Mouse (Mus musculus) stomach, embryonic 16.5 days (tissue): ENCODE measurements around the gene Gm9857. TPM values are rescaled to one million over a fixed set of nuclear protein-coding genes. Genes with fewer than 3 reads are reported as not detected.

Source experiments
- ATAC-seq: fragments of 200-750 bp; cut with Nextera tagmentation; 2 replicates; pipeline ENCODE4 v1.8.0; 2017; ENCODE audit warnings: moderate number of reproducible peaks, moderate TSS enrichment; ENCODE audit not compliant: insufficient read depth, low FRiP score
- H3K27ac ChIP-seq: fragments of 300-500 bp; sonication (generic); 2 replicates; pipeline ENCODE4 v1.5.1; 2014; ENCODE audit warnings: low read length
- H3K27me3 ChIP-seq: fragments of 300-500 bp; sonication (generic); 2 replicates; pipeline ENCODE4 v1.6.1; 2014; ENCODE audit warnings: low read length, control low read depth, mixed read lengths; ENCODE audit not compliant: control insufficient read depth, insufficient read depth
- H3K36me3 ChIP-seq: fragments of 300-500 bp; sonication (generic); 2 replicates; pipeline ENCODE4 v1.6.1; 2014; ENCODE audit warnings: low read length; ENCODE audit not compliant: control insufficient read depth, insufficient read depth
- H3K4me1 ChIP-seq: fragments of 300-500 bp; sonication (generic); 2 replicates; pipeline ENCODE4 v1.6.1; 2014; ENCODE audit warnings: low read length, control low read depth, mixed read lengths; ENCODE audit not compliant: control insufficient read depth, insufficient read depth
- H3K4me2 ChIP-seq: fragments of 300-500 bp; sonication (generic); 2 replicates; pipeline ENCODE4 v1.6.1; 2014; ENCODE audit warnings: low read depth, low read length, mixed read lengths
- H3K4me3 ChIP-seq: fragments of 300-500 bp; sonication (generic); replicated peaks from 2 replicates; pipeline ENCODE4 v1.5.1; 2014; ENCODE audit warnings: mild to moderate bottlenecking, low read length
- H3K9ac ChIP-seq: fragments of 300-500 bp; sonication (generic); 2 replicates; pipeline ENCODE4 v1.6.1; 2014; ENCODE audit warnings: low read length
- H3K9me3 ChIP-seq: fragments of 300-500 bp; sonication (generic); replicated peaks from 2 replicates; pipeline ENCODE4 v1.6.1; 2016; ENCODE audit warnings: low read length, control low read depth; ENCODE audit not compliant: control insufficient read depth
- WGBS: fragments of 180-500 bp; shearing (Covaris S2); extraction: QIAGEN DNeasy Blood & Tissue Kit; methylation state at CpG from one replicate; pipeline ENCODE4 v1.1.7; 2014; 5-methylcytosine and 5-hydroxymethylcytosine counted together
- polyA plus RNA-seq: library from polyadenylated mRNA; unstranded; fragments of >200 nt; fragmentation: Nextera tagmentation; extraction: Ambion mirVana; gene quantifications from 2 replicates; pipeline ENCODE4 v1.2.1, GENCODE M21; 2015

Gm9857 gene
- polyA plus RNA-seq, 1 experiment from 2014 or later: not detected

DNA sequence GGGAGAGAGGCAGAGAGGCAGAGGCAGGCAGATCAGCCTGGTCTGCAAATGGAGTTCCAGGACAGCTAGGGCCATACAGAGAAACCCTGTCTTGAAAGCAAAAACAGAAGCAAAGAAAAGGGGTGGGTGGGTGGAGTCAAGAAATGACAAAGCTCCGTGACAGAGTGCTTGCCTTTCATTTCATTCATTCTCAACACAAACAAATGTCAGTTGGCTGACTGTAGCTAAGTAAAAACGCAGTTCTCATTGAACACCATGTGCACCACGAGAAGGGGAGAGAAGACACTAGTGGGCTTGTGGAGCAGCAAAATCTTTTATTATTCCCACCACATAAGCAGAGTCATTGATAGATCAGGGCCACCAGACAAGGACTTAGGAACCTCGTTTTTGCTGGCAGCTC is 23.4 kb downstream of the Gm9857 start:
- no peak overlapping the region for H3K4me3 ChIP-seq
- no peaks in the 10 kb centered on the region for H3K4me1 ChIP-seq
- no peaks in the 10 kb centered on the region for H3K27me3 ChIP-seq
- no peak overlapping the region for H3K27ac ChIP-seq
- no peaks in the 10 kb centered on the region for H3K36me3 ChIP-seq
- H3K9me3 ChIP-seq: no peaks in the 10 kb centered on the region
- ATAC-seq: no peak
- WGBS: 23% methylated on average over 4 of the region's 4 CpGs
- no peak overlapping the region for H3K9ac ChIP-seq
- H3K4me2 ChIP-seq: no peak overlapping the region

DNA sequence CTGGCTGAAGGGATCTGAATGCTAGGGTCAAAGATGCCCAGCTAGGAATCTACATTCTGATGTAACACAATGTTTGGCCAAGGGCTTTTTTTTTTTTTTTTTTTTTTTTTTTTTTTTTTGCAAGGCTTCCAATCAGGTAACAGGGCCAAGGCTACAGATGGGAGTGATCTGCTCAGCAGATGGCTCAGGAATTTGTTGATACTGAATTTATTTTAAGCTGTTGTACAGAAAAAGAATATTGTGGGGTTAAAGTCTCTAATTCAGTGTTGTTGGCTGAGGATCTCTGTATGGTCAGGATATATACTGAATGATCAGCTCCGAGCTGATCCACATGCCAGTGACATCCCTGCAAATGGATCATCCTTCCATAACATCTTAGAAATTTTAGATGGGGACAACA is 24.2 kb downstream of the Gm9857 start:
- ATAC-seq: no peak
- H3K9me3 ChIP-seq: no peaks in the 10 kb centered on the region
- WGBS: 69% methylated on average over 1 of the region's 1 CpGs
- H3K36me3 ChIP-seq: no peaks in the 10 kb centered on the region
- H3K4me2 ChIP-seq: no peak overlapping the region
- H3K27me3 ChIP-seq: no peaks in the 10 kb centered on the region
- H3K4me3 ChIP-seq: no peak overlapping the region
- no peak overlapping the region for H3K9ac ChIP-seq
- H3K27ac ChIP-seq: no peak overlapping the region
- H3K4me1 ChIP-seq: no peaks in the 10 kb centered on the region

GRCm38 (mm10) chr3:108911548-108912413 is 28.5 kb downstream of the Gm9857 start, which contains the start of gene Prpf38b:
Gene Prpf38b, minus strand, starts transcription at chr3:108911727.
- WGBS: 1% methylated on average over 53 of the region's 53 CpGs

DNA sequence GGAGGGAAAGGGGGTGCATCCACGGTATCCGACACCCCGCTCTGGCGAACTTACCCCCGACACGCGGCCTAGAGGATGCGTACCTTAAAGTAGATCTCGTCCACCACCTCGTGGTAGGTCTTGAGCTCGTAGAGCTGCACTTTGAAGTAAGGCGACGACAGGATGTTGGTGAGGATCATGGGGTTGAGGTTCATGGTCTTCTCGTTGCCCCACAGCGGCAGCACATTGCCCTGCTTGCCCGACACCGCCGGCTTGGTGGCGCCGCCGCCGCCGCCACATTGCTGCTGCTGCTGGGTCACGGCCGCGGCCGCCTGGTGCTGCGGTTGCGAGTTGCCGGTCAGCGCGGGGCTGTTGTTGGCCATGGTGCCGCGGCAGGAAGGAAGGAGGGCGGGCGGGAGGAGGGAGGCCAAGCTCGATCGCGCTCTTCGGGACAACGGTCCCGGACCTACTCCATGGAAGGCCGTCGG is 29.1 kb downstream of the Gm9857 start:
- peak; percentile 89 for ATAC-seq
- under 1% methylated on average over 44 of the region's 44 CpGs for whole genome bisulfite sequencing
- peaks cover 5% of the 10 kb centered on the region; the same call in 1 of the 2 replicates for H3K36me3 ChIP-seq
- H3K4me3 ChIP-seq: peak overlapping the region; percentile 96
- peaks cover 7% of the 10 kb centered on the region; the same call in 1 of the 2 replicates for H3K4me1 ChIP-seq
- H3K27me3 ChIP-seq: no peaks in the 10 kb centered on the region
- H3K27ac ChIP-seq: peak overlapping the region; percentile 99
- H3K9ac ChIP-seq: peak overlapping the region; percentile 94
- no peaks in the 10 kb centered on the region for H3K9me3 ChIP-seq
- peak overlapping the region; percentile 95 for H3K4me2 ChIP-seq

More at GRCm38 (mm10) chr3:108911548-108912413, 28.5 kb downstream of the Gm9857 start, which contains the start of gene Prpf38b:
- Histone ChIP-seq H3K9me3 (no peaks in the 10 kb centered on the region), H3K27me3 (no peaks in the 10 kb centered on the region), H3K4me3 (peak within 1 kb of the TSS; percentile 96), H3K4me1 (peaks cover 7% of the 10 kb centered on the region; the same call in 1 of the 2 replicates), H3K4me2 (peak within 1 kb of the TSS; percentile 95), H3K36me3 (peaks cover 5% of the 10 kb centered on the region; the same call in 1 of the 2 replicates), H3K27ac (peak within 1 kb of the TSS; percentile 99), H3K9ac (peak within 1 kb of the TSS; percentile 94)
- peak; percentile 99 for ATAC-seq

- WGBS: under 1% methylated on average over 31 of the region's 32 CpGs
- Histone ChIP-seq H3K4me3 (peak overlapping the region; percentile 96), H3K9ac (peak overlapping the region; percentile 94), H3K4me2 (peak overlapping the region; percentile 95), H3K9me3 (no peaks in the 10 kb centered on the region), H3K4me1 (peaks cover 7% of the 10 kb centered on the region; the same call in 1 of the 2 replicates), H3K27ac (peak overlapping the region; percentile 99), H3K36me3 (peaks cover 7% of the 10 kb centered on the region; the same call in 1 of the 2 replicates), H3K27me3 (no peaks in the 10 kb centered on the region)
- ATAC-seq: no peak
These were observed 29.8 kb downstream of the Gm9857 start for GRCm38 (mm10) chr3:108910303-108911080.

DNA sequence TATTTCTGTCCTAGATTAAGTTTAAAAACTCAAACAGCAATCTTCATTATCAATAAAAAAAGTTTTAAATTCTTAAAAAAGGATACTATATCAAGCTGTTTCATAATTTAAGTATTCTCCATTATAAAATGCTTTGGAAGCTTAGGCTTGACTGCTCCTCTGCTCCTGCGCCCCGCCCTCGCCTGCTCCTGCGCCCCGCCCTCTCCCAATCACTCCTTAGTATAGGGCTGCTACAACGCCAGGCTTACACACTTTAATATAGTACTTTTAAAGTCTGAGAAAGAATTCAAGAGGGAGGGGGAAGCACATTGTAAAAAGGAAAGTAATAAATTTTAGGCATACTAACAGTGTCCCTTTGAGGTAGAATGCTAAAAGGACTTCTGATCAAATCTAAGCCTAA is 37.3 kb downstream of the Gm9857 start:
- Histone ChIP-seq H3K27me3 (no peaks in the 10 kb centered on the region), H3K4me2 (no peak overlapping the region), H3K9ac (no peak overlapping the region), H3K9me3 (no peaks in the 10 kb centered on the region), H3K27ac (no peak overlapping the region), H3K4me1 (no peaks in the 10 kb centered on the region), H3K36me3 (peaks cover 27% of the 10 kb centered on the region), H3K4me3 (no peak overlapping the region)
- no peak for ATAC-seq
- WGBS: 88% methylated on average over 6 of the region's 6 CpGs

DNA sequence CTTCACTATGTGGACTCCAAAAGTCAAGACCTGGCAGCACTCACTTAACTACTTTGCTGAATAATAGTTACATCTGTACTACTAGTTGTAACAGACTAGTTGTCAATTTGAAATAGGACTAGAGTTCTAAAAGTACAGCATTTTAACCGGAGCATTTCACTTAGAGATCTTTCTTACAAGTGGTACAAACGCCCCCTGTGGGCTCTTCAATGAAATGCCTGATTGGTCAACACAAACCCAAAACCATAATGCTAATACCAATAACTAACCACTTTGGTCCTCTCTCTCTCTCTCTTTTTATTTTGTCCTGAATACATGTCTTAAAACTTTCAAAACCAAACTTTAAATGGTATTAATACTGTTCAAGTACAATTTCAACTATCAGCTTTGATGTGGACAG is 38.2 kb downstream of the Gm9857 start:
- Histone ChIP-seq H3K27ac (no peak overlapping the region), H3K4me2 (no peak overlapping the region), H3K9ac (no peak overlapping the region), H3K4me1 (no peaks in the 10 kb centered on the region), H3K4me3 (no peak overlapping the region), H3K36me3 (peaks cover 24% of the 10 kb centered on the region), H3K27me3 (no peaks in the 10 kb centered on the region), H3K9me3 (no peaks in the 10 kb centered on the region)
- no peak for ATAC-seq
- 50% methylated on average over 2 of the region's 2 CpGs for WGBS

GRCm38 (mm10) chr3:108900681-108901080 is 39.6 kb downstream of the Gm9857 start:
- Histone ChIP-seq H3K4me3 (no peak overlapping the region), H3K9me3 (no peaks in the 10 kb centered on the region), H3K4me2 (no peak overlapping the region), H3K9ac (no peak overlapping the region), H3K27me3 (no peaks in the 10 kb centered on the region), H3K27ac (no peak overlapping the region), H3K36me3 (peaks cover 20% of the 10 kb centered on the region), H3K4me1 (no peaks in the 10 kb centered on the region)
- WGBS: 64% methylated on average over 5 of the region's 5 CpGs
- no peak for ATAC-seq

GRCm38 (mm10) chr3:108900147-108900546 is 40.1 kb downstream of the Gm9857 start:
- 80% methylated on average over 3 of the region's 3 CpGs for WGBS
- Histone ChIP-seq H3K9me3 (no peaks in the 10 kb centered on the region), H3K4me3 (no peak overlapping the region), H3K36me3 (peaks cover 20% of the 10 kb centered on the region), H3K4me1 (no peaks in the 10 kb centered on the region), H3K27me3 (no peaks in the 10 kb centered on the region), H3K9ac (no peak overlapping the region), H3K27ac (no peak overlapping the region), H3K4me2 (no peak overlapping the region)
- no peak for ATAC-seq
